Mouse (Mus musculus): ENCODE measurements at regions not wholly inside any gene's neighbourhood (a gene's known extent, or its start where the extent isn't known, plus 50 kb on each side); places are given as distances from the start of the nearest gene placed in this dataset.

DNA sequence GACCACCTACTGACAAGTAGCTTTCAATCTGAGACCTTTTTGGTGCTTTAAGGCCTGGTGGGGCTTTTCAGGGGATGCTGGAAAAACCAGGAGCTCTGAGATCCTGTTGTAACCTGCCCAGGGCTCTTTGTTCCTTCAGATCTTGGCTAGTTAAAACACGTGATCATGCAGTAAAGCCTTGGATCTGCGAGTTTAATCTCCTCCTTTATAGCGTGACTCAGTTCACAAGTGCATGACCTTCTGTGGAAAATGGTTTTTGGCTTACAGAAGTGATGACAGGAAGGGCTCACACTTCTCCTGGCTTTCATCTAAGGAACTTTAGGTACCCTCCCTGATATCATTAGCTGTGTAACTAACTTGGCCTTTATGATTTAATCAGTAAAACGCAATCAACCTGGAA is 343.1 kb upstream of the Pitrm1 start:
- Histone ChIP-seq H3K4me2 (ENCODE audit: low read depth) (no peak overlapping the region), H3K27me3 (ENCODE audit: control insufficient read depth, insufficient read depth, insufficient read length) (no peaks in the 10 kb centered on the region), H3K79me2 (ENCODE audit: control insufficient read depth, insufficient read depth) (no peaks in the 10 kb centered on the region), H3K4me3 (no peak overlapping the region), H3ac (ENCODE audit: control insufficient read depth, insufficient read length) (no peak overlapping the region), H3K36me3 (ENCODE audit: control insufficient read depth, insufficient read depth) (no peaks in the 10 kb centered on the region)
- TF ChIP-seq MYOD1 (IDR thresholded peaks at IDR 0.05; ENCODE audit: control insufficient read depth in 1 of 3, insufficient read length in 2 of 3, low read depth in 2 of 3), result no peak
- no peak for TF ChIP-seq E2F4 (IDR thresholded peaks at IDR 0.05; ENCODE audit: insufficient read depth)
- TF ChIP-seq CEBPB (IDR thresholded peaks at IDR 0.05; ENCODE audit: insufficient read depth, poor library complexity, severe bottlenecking), result no peak
- no peak for TF ChIP-seq POLR2AphosphoS2 (IDR thresholded peaks at IDR 0.05; ENCODE audit: insufficient read length, low read depth)
- no peak for TF ChIP-seq MAX (IDR thresholded peaks at IDR 0.05; ENCODE audit: low read depth)
- TF ChIP-seq MYOG (IDR thresholded peaks at IDR 0.05; ENCODE audit: control insufficient read depth in 1 of 3, insufficient read depth in 1 of 3, insufficient read length in 2 of 3, low read depth in 2 of 3), result no peak
- no peak for TF ChIP-seq REST (IDR thresholded peaks at IDR 0.05; ENCODE audit: insufficient read depth, insufficient read length)
- no peak for TF ChIP-seq USF1 (IDR thresholded peaks at IDR 0.05; ENCODE audit: low read depth)
- TF ChIP-seq SRF (IDR thresholded peaks at IDR 0.05; ENCODE audit: control insufficient read depth, insufficient read length, low read depth), result no peak
- no peak for TF ChIP-seq TCF12 (IDR thresholded peaks at IDR 0.05; ENCODE audit: insufficient read depth, poor library complexity, severe bottlenecking)
- no peak for TF ChIP-seq TCF3 (IDR thresholded peaks at IDR 0.05; ENCODE audit: insufficient read length, low read depth)
- TF ChIP-seq POLR2A (IDR thresholded peaks at IDR 0.05; ENCODE audit: insufficient read length, low read depth), result no peak

DNA sequence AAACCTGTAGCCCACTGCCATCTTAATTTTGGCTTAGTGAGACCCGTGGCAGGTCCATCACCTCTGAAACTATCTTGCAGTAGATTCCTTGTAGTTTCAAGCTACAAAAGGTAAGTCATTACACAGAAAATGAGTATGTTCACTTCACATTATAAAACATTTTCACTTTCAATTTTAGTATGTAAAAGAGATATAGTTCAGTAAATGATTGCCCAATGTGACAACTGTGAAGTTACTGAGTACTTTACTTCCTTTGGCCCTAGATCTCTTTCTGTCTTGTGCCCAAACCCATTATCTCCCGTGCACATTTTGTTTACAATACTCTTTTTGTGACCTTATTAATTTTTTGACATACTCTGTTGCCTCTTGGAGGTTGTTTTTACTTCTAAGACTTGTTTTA is 335.4 kb upstream of the Pitrm1 start:
- TF ChIP-seq POLR2AphosphoS2 (IDR thresholded peaks at IDR 0.05; ENCODE audit: insufficient read length, low read depth), result no peak
- no peak for TF ChIP-seq TCF12 (IDR thresholded peaks at IDR 0.05; ENCODE audit: insufficient read depth, poor library complexity, severe bottlenecking)
- no peak for TF ChIP-seq MYOG (IDR thresholded peaks at IDR 0.05; ENCODE audit: control insufficient read depth in 1 of 3, insufficient read depth in 1 of 3, insufficient read length in 2 of 3, low read depth in 2 of 3)
- no peak for TF ChIP-seq MAX (IDR thresholded peaks at IDR 0.05; ENCODE audit: low read depth)
- no peak for TF ChIP-seq POLR2A (IDR thresholded peaks at IDR 0.05; ENCODE audit: insufficient read length, low read depth)
- no peak for TF ChIP-seq REST (IDR thresholded peaks at IDR 0.05; ENCODE audit: insufficient read depth, insufficient read length)
- TF ChIP-seq SRF (IDR thresholded peaks at IDR 0.05; ENCODE audit: control insufficient read depth, insufficient read length, low read depth), result no peak
- no peak for TF ChIP-seq MYOD1 (IDR thresholded peaks at IDR 0.05; ENCODE audit: control insufficient read depth in 1 of 3, insufficient read length in 2 of 3, low read depth in 2 of 3)
- no peak for TF ChIP-seq CEBPB (IDR thresholded peaks at IDR 0.05; ENCODE audit: insufficient read depth, poor library complexity, severe bottlenecking)
- TF ChIP-seq E2F4 (IDR thresholded peaks at IDR 0.05; ENCODE audit: insufficient read depth), result no peak
- no peak for TF ChIP-seq TCF3 (IDR thresholded peaks at IDR 0.05; ENCODE audit: insufficient read length, low read depth)
- no peaks in the 10 kb centered on the region for H3K36me3 ChIP-seq (ENCODE audit: control insufficient read depth, insufficient read depth)
- H3K4me3 ChIP-seq, result no peak overlapping the region
- H3K79me2 ChIP-seq (ENCODE audit: control insufficient read depth, insufficient read depth), result no peaks in the 10 kb centered on the region
- H3K27me3 ChIP-seq (ENCODE audit: control insufficient read depth, insufficient read depth, insufficient read length), result no peaks in the 10 kb centered on the region
- no peak overlapping the region for H3ac ChIP-seq (ENCODE audit: control insufficient read depth, insufficient read length)
- no peak overlapping the region for H3K4me2 ChIP-seq (ENCODE audit: low read depth)

DNA sequence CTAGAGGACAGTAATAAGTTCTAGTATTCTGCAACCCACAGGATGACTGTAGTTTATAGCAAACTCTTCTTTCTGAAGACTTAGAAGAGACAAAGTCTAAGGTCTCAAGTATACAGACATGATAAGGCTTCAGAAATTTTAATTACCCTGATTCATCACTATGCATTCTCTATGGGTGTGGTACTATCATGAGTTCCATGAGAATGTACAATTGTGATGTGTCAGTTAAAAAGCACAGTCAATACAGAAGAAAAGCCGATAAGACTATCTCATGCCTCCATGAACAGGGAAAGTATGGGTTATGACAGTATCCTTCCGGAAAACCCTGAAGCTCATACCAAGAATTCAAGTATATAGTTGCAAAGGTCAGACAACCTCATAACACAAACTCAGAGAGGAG is 333.8 kb upstream of the Pitrm1 start:
- Histone ChIP-seq H3K27me3 (ENCODE audit: control insufficient read depth, insufficient read depth, insufficient read length) (no peaks in the 10 kb centered on the region), H3K36me3 (ENCODE audit: control insufficient read depth, insufficient read depth) (no peaks in the 10 kb centered on the region), H3ac (ENCODE audit: control insufficient read depth, insufficient read length) (no peak overlapping the region), H3K79me2 (ENCODE audit: control insufficient read depth, insufficient read depth) (no peaks in the 10 kb centered on the region), H3K4me3 (no peak overlapping the region), H3K4me2 (ENCODE audit: low read depth) (no peak overlapping the region)
- TF ChIP-seq POLR2AphosphoS2 (IDR thresholded peaks at IDR 0.05; ENCODE audit: insufficient read length, low read depth) (no peak), TCF12 (IDR thresholded peaks at IDR 0.05; ENCODE audit: insufficient read depth, poor library complexity, severe bottlenecking) (no peak)

DNA sequence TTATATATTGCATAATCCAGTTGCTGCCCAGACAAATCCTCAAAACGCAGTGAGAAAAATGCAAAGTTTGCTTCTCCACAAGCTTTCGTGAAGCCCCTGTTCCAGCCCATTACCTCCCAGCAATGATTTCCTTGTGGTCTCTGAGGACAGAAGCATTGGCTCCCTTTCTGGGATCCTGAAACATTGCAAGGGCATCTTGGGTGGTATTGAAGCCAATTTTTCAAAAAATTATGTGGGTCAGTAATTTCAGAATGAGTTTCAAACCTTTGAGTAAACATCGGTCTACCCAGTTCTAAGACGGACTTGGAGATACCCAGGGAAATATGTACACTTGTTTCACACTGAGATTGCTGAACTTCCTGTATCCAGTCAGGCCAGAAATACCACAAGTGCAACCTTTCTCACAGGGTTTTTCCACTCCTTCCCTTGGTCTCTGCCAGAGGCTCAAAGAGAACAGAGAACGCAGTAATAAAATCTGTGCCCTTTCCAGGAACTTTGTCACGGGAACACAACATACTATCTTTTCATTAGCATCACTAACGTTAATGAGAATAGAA is 321.8 kb upstream of the Pitrm1 start:
- Histone ChIP-seq H3K4me2 (ENCODE audit: low read depth) (no peak overlapping the region), H3K27me3 (ENCODE audit: control insufficient read depth, insufficient read depth, insufficient read length) (no peaks in the 10 kb centered on the region), H3ac (ENCODE audit: control insufficient read depth, insufficient read length) (no peak overlapping the region), H3K79me2 (ENCODE audit: control insufficient read depth, insufficient read depth) (no peaks in the 10 kb centered on the region), H3K36me3 (ENCODE audit: control insufficient read depth, insufficient read depth) (no peaks in the 10 kb centered on the region), H3K4me3 (no peak overlapping the region)
- TF ChIP-seq MYOD1 (IDR thresholded peaks at IDR 0.05; ENCODE audit: control insufficient read depth in 1 of 3, insufficient read length in 2 of 3, low read depth in 2 of 3), result no peak
- TF ChIP-seq TCF12 (IDR thresholded peaks at IDR 0.05; ENCODE audit: insufficient read depth, poor library complexity, severe bottlenecking), result no peak
- TF ChIP-seq POLR2A (IDR thresholded peaks at IDR 0.05; ENCODE audit: insufficient read length, low read depth), result no peak

DNA sequence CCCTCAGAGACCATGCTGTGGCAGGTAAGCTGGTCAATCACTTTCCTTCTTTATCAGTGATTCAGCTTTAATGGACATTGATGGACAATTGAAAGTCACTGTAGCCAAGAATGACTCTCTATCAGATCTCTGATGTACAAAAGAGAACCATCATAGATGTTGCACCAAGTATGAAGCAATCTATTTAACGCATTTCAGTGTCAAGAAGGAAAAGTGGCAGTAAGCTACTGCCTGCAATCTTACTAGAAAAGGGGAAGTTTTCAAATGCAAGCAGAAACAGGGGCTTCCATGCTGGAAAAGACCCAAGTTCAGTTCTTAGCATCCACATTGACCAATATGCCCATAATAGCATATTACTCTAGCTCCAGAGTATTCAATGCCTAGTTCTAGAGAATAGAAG is 319.7 kb upstream of the Pitrm1 start:
- Histone ChIP-seq H3K36me3 (ENCODE audit: control insufficient read depth, insufficient read depth) (no peaks in the 10 kb centered on the region), H3K27me3 (ENCODE audit: control insufficient read depth, insufficient read depth, insufficient read length) (no peaks in the 10 kb centered on the region), H3ac (ENCODE audit: control insufficient read depth, insufficient read length) (no peak overlapping the region), H3K4me3 (no peak overlapping the region), H3K79me2 (ENCODE audit: control insufficient read depth, insufficient read depth) (no peaks in the 10 kb centered on the region), H3K4me2 (ENCODE audit: low read depth) (no peak overlapping the region)
- no peak for TF ChIP-seq USF1 (IDR thresholded peaks at IDR 0.05; ENCODE audit: low read depth)
- TF ChIP-seq POLR2A (IDR thresholded peaks at IDR 0.05; ENCODE audit: insufficient read length, low read depth), result no peak
- TF ChIP-seq TCF12 (IDR thresholded peaks at IDR 0.05; ENCODE audit: insufficient read depth, poor library complexity, severe bottlenecking), result no peak
- no peak for TF ChIP-seq SRF (IDR thresholded peaks at IDR 0.05; ENCODE audit: control insufficient read depth, insufficient read length, low read depth)
- TF ChIP-seq MYOG (IDR thresholded peaks at IDR 0.05; ENCODE audit: control insufficient read depth in 1 of 3, insufficient read depth in 1 of 3, insufficient read length in 2 of 3, low read depth in 2 of 3), result no peak

Data from myocyte (in vitro differentiated cells).